Mouse (Mus musculus) brain, embryonic 18.5 days (tissue): ENCODE measurements around the gene Gm14226.
A peak's percentile ranks its signal among the peaks of the same experiment; 100 is the strongest.
"Not testable (repeated sequence)": the region's sequence is repeated elsewhere in the genome, so short reads cannot be mapped to it uniquely, and the experiment has no call there.

ENCODE experiments used
- DNase-seq: peaks from one replicate; pipeline ENCODE4 v3.0.0-alpha.2; 2012; ENCODE audit warnings: low read depth, low spot score

Gene Gm14226

DNA sequence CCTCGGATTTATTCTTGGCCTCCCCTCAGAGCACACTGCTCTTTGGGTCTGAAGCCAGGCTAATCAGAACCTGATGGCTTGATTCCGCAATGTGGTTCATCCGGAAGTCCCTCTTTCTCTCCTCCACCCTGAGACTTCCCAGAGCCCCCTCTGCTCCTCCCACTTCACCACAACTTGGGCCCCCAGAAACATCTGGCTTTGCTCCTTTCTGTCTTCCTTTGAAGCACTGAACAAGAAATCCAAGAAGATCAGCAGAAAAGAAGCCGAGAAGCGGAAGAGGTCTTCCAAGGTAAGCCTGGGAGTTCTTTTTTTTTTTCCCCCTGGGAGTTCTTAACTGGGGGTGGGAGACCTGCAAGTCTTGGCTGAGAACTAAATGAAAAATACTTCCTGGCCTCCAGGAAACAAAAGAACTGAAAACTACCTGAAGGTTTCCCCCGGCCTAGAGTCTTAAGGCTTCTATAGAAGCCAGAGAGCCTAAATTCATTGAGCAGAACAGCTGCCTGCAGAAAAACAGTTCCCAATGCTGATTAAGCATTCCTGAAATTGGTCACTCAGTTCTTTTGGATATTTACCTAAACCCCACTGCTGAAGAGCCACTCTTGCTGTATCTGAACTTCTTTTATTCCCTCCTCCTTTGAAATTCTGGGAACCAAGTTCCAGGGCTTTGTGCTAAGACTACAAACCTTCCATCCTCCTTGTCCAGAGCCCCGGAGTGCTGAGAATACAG is 29.5 kb downstream of the Gm14226 start:
- no peak for DNase-seq

GRCm38 (mm10) chr2:155050108-155050503 is 32.0 kb downstream of the Gm14226 start:
- DNase-seq = no peak

DNA sequence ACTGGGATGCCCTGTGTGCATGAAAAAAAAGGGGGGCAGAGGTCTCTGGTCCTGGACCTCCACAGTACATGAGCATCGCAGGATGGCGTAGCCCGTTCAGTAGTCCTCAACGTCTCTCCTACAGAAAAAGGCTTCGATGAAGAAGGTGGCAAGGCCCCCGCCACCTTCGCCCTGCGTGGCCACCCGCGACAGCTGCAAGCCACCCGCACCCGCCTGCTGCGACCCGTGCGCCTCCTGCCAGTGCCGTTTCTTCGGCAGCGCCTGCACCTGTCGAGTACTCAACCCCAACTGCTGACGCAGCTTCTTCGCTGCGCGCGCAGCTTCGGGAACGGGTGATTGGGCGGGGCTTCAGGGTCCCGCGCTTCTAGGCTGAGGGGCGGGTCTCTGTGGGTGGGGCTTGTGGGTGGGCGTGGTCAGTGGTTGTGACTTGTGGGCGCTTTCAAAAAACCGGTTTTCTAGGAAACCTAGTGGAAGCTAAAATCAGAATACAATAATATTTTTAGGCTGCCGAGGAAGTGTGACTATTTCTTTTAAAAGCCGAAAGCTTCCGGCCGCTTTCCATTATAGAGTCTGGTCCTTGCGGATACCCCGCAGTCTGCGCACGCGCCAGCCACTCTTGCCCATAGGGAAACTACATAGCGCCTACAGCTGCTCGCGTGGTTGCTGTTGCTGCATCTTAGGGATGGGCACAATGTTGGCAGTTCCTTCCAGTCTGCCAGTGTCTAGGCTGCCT is 32.6 kb downstream of the Gm14226 start:
- DNase-seq = peak; percentile 89

DNA sequence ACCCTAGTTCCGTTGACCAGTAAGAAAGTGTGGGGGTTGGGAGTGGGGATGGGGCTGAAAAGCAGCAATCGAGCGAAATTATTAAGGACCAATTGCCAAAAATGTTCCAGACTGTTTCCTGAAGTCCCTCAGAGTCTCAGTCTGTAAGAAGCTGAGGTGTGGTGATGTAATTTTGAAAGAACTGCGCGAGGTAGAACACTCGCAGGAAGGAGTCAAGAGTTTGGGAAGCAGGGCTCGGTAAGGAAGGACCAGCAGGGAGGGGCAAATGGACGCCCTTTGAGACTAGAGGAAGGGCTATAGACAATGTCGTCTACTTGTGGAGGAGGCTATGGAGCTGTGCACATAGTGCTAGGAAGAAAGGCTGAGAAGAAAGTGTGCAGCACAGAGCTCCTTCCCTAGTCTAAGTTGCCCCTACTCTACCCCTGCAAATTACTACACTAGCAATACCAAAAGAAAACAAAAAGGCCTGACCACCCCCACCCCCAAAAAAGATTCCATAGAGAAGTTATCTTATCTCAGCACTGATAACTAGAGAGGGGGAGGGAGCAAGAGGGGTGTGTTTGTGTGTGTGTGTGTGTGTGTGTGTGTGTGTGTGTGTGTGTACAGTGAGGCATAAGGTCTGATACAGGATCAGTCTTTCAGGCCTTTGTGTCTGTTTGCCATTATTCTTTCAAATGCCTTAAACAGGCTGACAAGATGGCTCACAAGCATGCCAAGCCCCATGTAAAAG is 33.7 kb downstream of the Gm14226 start:
- no peak for DNase-seq

DNA sequence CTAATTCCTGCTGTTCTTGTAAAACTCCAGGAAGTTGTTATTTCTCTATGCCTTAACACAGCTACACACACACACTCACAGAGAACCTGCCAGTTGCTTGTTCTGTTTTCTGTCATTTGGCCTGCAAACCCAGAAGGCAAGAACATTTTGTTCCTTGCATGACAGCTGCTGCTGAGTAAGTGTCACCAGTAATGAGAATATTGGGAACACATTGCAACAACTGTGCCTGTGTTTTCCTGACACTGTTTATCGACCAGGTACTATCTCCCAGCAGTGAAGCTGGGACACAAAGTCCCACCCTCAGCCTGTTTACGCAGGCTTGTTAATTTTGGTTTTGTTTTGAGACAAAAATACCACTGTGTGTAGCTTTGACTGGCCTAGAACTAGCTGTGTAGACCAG is 34.6 kb downstream of the Gm14226 start:
- no peak for DNase-seq

- not testable (repeated sequence) for DNase-seq
Observed at GRCm38 (mm10) chr2:155053512-155053911, 35.4 kb downstream of the Gm14226 start.

DNA sequence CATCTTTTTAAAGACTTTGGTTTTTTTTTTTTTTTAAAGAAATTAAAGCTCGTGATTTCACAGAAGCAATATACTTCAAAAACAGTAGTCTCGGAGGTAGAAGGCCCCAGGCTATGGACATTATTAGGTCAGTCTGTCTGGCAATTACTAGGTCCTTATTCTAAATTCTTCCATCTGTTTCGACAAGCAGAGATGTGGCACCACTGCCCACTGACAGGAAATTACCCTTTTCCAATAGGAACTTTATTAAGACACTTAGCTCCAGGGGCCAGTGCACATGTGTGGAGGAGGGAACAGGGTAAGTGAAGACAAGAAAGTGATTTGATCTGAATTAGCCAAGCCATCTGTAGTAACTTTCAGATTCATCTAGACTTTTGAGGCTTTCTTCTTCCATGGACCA is 36.6 kb downstream of the Gm14226 start:
- no peak for DNase-seq

DNA sequence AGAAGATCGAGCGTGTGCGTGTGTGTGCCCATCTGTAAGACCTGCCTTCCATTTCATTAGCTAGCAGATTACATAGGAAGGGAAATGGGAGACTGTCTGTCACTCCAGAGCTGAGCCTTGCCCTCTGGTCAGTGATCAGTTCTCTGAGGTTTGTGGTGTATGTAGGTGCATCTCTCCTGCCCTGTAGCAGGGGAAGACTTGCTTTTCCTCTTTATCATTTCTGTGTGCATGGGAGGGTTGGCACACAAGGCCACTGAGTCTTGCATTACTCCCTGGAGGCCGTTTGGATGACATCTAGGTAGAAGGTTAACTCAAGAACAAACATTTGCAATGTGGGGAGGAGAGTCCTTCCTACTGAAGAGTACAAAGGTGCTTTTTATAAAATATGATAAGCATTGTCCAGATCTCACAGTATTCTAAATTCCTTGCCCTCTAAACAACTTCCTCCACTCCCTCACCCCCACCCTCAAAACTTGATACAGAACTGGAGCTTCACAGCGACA is 38.1 kb downstream of the Gm14226 start:
- DNase-seq = no peak

DNA sequence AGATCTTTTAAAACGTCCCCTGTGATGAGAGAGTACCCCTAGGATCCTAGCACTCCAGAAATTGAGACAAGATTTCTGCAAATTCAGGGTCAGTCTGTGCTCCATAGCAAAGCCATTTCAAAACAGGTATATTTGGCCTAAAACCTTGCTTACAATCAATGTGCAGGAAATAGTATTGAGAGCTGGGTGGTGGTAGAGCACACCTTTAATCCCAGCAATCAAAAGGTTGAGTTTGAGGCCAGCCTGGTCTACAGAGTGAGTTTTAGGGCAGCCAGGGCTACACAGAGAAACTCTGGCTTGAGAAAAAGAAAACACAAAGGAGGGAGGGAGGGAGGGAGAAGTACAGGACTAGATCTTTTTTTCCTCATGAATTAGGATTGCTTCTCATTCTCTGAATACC is 39.3 kb downstream of the Gm14226 start:
- DNase-seq = no peak

GRCm38 (mm10) chr2:155071027-155071426 is 53.0 kb downstream of the Gm14226 start:
- no peak for DNase-seq

GRCm38 (mm10) chr2:155072353-155073145 is 54.5 kb downstream of the Gm14226 start:
- DNase-seq = no peak

GRCm38 (mm10) chr2:155073347-155073746 is 55.3 kb downstream of the Gm14226 start:
- no peak for DNase-seq

- peak; percentile 77 for DNase-seq
Observed at GRCm38 (mm10) chr2:155073978-155074765, 56.1 kb downstream of the Gm14226 start, which contains the start of gene Ahcy. Gene Ahcy, minus strand, starts transcription at chr2:155074497.

DNA sequence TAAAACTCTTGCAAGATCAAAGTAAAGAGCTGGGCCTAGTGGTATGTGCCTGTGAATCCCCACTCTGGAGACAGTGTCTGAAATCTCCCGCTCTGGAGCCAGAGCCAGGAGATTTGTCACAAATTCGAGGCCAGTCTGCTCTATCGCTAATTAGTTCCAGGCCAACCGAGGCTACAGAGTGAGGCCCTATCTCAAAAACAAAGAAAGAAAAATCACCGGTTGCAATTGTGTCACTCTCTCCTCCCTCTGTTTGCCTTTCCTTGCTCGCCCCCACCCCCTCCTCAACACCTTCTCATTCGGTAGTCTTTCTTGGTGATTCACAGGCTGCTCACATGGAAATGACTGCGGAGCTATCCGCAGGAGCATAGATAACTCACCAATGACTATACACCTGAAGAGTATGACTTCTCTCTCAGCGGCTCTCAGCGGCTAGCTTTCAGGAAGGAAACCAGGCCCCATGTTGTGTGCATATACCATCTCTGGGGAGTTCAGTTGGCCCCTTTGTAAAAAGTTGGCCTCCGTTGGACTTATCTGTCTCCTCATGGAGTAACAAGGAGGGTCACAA is 56.8 kb downstream of the Gm14226 start:
- no peak for DNase-seq

- no peak for DNase-seq
Observed at GRCm38 (mm10) chr2:155075649-155076048, 57.6 kb downstream of the Gm14226 start.
